Mouse (Mus musculus): ENCODE results near the gene Timp2. TPM values are rescaled to one million over a fixed set of nuclear protein-coding genes. Genes with fewer than 3 reads are reported as not detected.

Timp2 gene
- polyA plus RNA-seq, 1 experiment from 2014 or later, result 6.1 TPM

GRCm38 (mm10) chr11:118364021-118364420 lies 8.5 kb upstream of the Timp2 start:
- 63% methylated on average over 4 of the region's 4 CpGs for whole genome bisulfite sequencing (ENCODE audit: insufficient replicate concordance)
- H3K27ac ChIP-seq (ENCODE audit: low read length), result no peak overlapping the region

GRCm38 (mm10) chr11:118362971-118363518 lies 7.5 kb upstream of the Timp2 start:
- no peaks in the 10 kb centered on the region; the same call in 1 of the 2 replicates for H3K4me1 ChIP-seq (ENCODE audit: control insufficient read depth, low read depth, low read length)
- no peak overlapping the region for H3K4me2 ChIP-seq (ENCODE audit: low read depth, low read length)
- no peak overlapping the region for H3K27ac ChIP-seq (ENCODE audit: low read length)
- no peaks in the 10 kb centered on the region for H3K27me3 ChIP-seq (ENCODE audit: control insufficient read depth, insufficient read depth, low read depth, low read length)
- H3K36me3 ChIP-seq (ENCODE audit: control insufficient read depth, insufficient read depth), result no peaks in the 10 kb centered on the region
- H3K9me3 ChIP-seq (replicated peaks; ENCODE audit: control insufficient read depth, low read length), result no peaks in the 10 kb centered on the region
- ATAC-seq (ENCODE audit: low read depth), result peak; percentile 43; the same call in 1 of the 2 replicates
- no peak overlapping the region; the same call in 1 of the 2 replicates for H3K9ac ChIP-seq (ENCODE audit: low read depth, low read length)
- no peak overlapping the region for H3K4me3 ChIP-seq (ENCODE audit: low read depth, low read length)
- WGBS (ENCODE audit: insufficient replicate concordance), result under 1% methylated on average over 8 of the region's 8 CpGs

More at GRCm38 (mm10) chr11:118364021-118364420, 8.5 kb upstream of the Timp2 start:
- no peak for ATAC-seq (ENCODE audit: low read depth)
- H3K4me3 ChIP-seq (ENCODE audit: low read depth, low read length), result no peak overlapping the region
- H3K27me3 ChIP-seq (ENCODE audit: control insufficient read depth, insufficient read depth, low read depth, low read length), result no peaks in the 10 kb centered on the region
- no peak overlapping the region for H3K9ac ChIP-seq (ENCODE audit: low read depth, low read length)
- H3K36me3 ChIP-seq (ENCODE audit: control insufficient read depth, insufficient read depth), result no peaks in the 10 kb centered on the region
- H3K4me1 ChIP-seq (ENCODE audit: control insufficient read depth, low read depth, low read length), result no peaks in the 10 kb centered on the region; the same call in 1 of the 2 replicates
- no peaks in the 10 kb centered on the region for H3K9me3 ChIP-seq (replicated peaks; ENCODE audit: control insufficient read depth, low read length)
- no peak overlapping the region for H3K4me2 ChIP-seq (ENCODE audit: low read depth, low read length)

GRCm38 (mm10) chr11:118362501-118362900 lies 7.0 kb upstream of the Timp2 start:
- no peaks in the 10 kb centered on the region for H3K27me3 ChIP-seq (ENCODE audit: control insufficient read depth, insufficient read depth, low read depth, low read length)
- H3K4me2 ChIP-seq (ENCODE audit: low read depth, low read length), result no peak overlapping the region
- no peak overlapping the region for H3K9ac ChIP-seq (ENCODE audit: low read depth, low read length)
- H3K9me3 ChIP-seq (replicated peaks; ENCODE audit: control insufficient read depth, low read length), result no peaks in the 10 kb centered on the region
- no peak for ATAC-seq (ENCODE audit: low read depth)
- H3K36me3 ChIP-seq (ENCODE audit: control insufficient read depth, insufficient read depth), result no peaks in the 10 kb centered on the region
- H3K4me3 ChIP-seq (ENCODE audit: low read depth, low read length), result no peak overlapping the region
- WGBS (ENCODE audit: insufficient replicate concordance), result 53% methylated on average over 1 of the region's 1 CpGs
- no peak overlapping the region for H3K27ac ChIP-seq (ENCODE audit: low read length)
- no peaks in the 10 kb centered on the region; the same call in 1 of the 2 replicates for H3K4me1 ChIP-seq (ENCODE audit: control insufficient read depth, low read depth, low read length)

GRCm38 (mm10) chr11:118360907-118361341 lies 5.4 kb upstream of the Timp2 start:
- ATAC-seq (ENCODE audit: low read depth), result no peak
- H3K9ac ChIP-seq (ENCODE audit: low read depth, low read length), result no peak overlapping the region
- H3K4me1 ChIP-seq (ENCODE audit: control insufficient read depth, low read depth, low read length), result no peaks in the 10 kb centered on the region; the same call in 1 of the 2 replicates
- no peaks in the 10 kb centered on the region for H3K36me3 ChIP-seq (ENCODE audit: control insufficient read depth, insufficient read depth)
- 39% methylated on average over 10 of the region's 10 CpGs for WGBS (ENCODE audit: insufficient replicate concordance)
- H3K27ac ChIP-seq (ENCODE audit: low read length), result no peak overlapping the region
- no peak overlapping the region for H3K4me2 ChIP-seq (ENCODE audit: low read depth, low read length)
- H3K4me3 ChIP-seq (ENCODE audit: low read depth, low read length), result no peak overlapping the region
- peaks cover 3% of the 10 kb centered on the region; the same call in 1 of the 2 replicates for H3K27me3 ChIP-seq (ENCODE audit: control insufficient read depth, insufficient read depth, low read depth, low read length)
- no peaks in the 10 kb centered on the region for H3K9me3 ChIP-seq (replicated peaks; ENCODE audit: control insufficient read depth, low read length)

DNA sequence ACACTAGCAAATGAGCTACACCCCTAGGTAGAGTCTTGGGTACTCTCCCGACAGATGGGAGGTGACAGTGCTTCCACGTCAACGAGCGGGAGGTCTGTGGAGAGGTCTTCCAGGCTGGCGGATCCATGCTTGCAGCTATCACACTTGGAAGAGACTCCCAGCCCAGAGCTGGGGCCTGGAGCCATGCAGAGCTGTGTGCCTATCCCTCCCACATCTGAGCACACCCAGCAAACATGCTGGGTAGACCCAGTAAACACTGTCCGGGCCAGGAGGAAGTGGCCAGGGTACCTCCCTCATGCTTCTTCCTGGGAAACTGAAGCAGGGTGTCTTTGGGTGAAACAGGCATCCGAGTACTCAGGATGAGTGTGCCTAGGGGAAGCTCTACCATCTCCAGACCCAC lies 5.0 kb upstream of the Timp2 start:
- WGBS (ENCODE audit: insufficient replicate concordance), result 64% methylated on average over 7 of the region's 7 CpGs
- Histone ChIP-seq H3K9me3 (replicated peaks; ENCODE audit: control insufficient read depth, low read length) (no peaks in the 10 kb centered on the region), H3K27ac (ENCODE audit: low read length) (no peak overlapping the region), H3K4me1 (ENCODE audit: control insufficient read depth, low read depth, low read length) (no peaks in the 10 kb centered on the region; the same call in none of the 2 replicates), H3K4me2 (ENCODE audit: low read depth, low read length) (no peak overlapping the region), H3K27me3 (ENCODE audit: control insufficient read depth, insufficient read depth, low read depth, low read length) (peaks cover 7% of the 10 kb centered on the region), H3K36me3 (ENCODE audit: control insufficient read depth, insufficient read depth) (no peaks in the 10 kb centered on the region), H3K9ac (ENCODE audit: low read depth, low read length) (no peak overlapping the region), H3K4me3 (ENCODE audit: low read depth, low read length) (no peak overlapping the region)
- ATAC-seq (ENCODE audit: low read depth), result no peak

DNA sequence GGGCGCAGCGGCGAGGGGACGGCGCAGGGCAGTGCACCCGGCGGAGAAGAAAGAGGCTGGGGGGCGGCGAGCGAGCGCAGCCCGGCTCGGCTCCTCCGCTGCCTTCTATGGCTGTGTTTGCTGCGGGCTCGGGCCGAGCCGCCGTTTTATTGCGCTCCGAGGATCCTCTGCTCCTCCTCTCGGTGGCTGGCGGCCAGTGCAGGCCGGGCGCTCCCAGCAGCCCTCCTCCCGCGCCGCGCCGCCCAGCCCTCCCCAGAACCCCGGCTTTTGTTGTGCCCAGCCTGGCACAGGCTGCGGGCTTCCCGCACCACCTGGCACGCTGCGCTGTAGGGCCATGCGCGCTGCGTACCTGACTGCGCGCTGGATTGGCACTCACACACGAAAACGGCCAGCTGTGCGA lies 335 bp downstream of the Timp2 start:
- ATAC-seq (ENCODE audit: low read depth), result peak; percentile 62; the same call in 1 of the 2 replicates
- Histone ChIP-seq H3K4me1 (ENCODE audit: control insufficient read depth, low read depth, low read length) (no peaks in the 10 kb centered on the region; the same call in none of the 2 replicates), H3K9ac (ENCODE audit: low read depth, low read length) (peak overlapping the region; percentile 45; the same call in 1 of the 2 replicates)

DNA sequence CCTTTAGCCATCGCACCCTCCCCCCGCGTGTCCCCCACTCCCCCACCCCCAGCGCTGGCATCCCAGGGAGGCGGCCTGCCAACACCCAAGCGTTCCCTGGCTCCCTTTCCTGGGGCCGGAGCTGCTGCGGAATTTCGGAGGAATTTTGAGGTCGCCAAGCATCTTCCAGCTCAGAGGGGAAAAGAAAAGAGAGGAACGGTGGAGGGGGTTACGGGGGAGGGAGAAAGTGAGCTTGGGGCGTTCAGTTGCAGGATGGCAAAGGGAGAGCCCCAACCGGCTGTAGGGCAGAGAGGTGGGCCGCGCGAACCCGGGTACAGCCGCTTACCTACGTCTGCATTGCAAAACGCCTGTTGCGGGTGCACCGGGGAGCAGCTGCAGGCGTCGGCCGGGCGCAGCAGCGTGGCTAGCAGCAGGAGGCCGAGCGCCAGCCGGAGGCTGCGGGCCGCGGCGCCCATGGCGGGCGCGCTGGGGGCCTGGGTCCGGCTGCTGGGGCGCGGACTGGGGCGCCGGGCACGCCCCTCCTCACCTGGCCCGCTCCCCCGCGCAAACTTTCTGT lies 826 bp downstream of the Timp2 start:
- 1% methylated on average over 44 of the region's 47 CpGs for WGBS (ENCODE audit: insufficient replicate concordance)
- no peaks in the 10 kb centered on the region for H3K9me3 ChIP-seq (replicated peaks; ENCODE audit: control insufficient read depth, low read length)
- no peaks in the 10 kb centered on the region for H3K36me3 ChIP-seq (ENCODE audit: control insufficient read depth, insufficient read depth)
- no peak overlapping the region for H3K27ac ChIP-seq (ENCODE audit: low read length)
- H3K4me2 ChIP-seq (ENCODE audit: low read depth, low read length), result peak overlapping the region; percentile 71
- H3K9ac ChIP-seq (ENCODE audit: low read depth, low read length), result peak overlapping the region; percentile 45; the same call in 1 of the 2 replicates
- H3K27me3 ChIP-seq (ENCODE audit: control insufficient read depth, insufficient read depth, low read depth, low read length), result peaks cover 30% of the 10 kb centered on the region
- ATAC-seq (ENCODE audit: low read depth), result 0 out of 2 replicates have a peak, but pooled peaks have one; percentile 7
- H3K4me1 ChIP-seq (ENCODE audit: control insufficient read depth, low read depth, low read length), result no peaks in the 10 kb centered on the region; the same call in none of the 2 replicates
- peak overlapping the region; percentile 59 for H3K4me3 ChIP-seq (ENCODE audit: low read depth, low read length)

More for the DNA sequence above, 335 bp downstream of the Timp2 start:
- Histone ChIP-seq H3K4me2 (ENCODE audit: low read depth, low read length) (peak overlapping the region; percentile 71), H3K36me3 (ENCODE audit: control insufficient read depth, insufficient read depth) (no peaks in the 10 kb centered on the region), H3K9me3 (replicated peaks; ENCODE audit: control insufficient read depth, low read length) (no peaks in the 10 kb centered on the region), H3K27ac (ENCODE audit: low read length) (no peak overlapping the region), H3K27me3 (ENCODE audit: control insufficient read depth, insufficient read depth, low read depth, low read length) (peaks cover 30% of the 10 kb centered on the region), H3K4me3 (ENCODE audit: low read depth, low read length) (peak overlapping the region; percentile 59)
- under 1% methylated on average over 36 of the region's 43 CpGs for WGBS (ENCODE audit: insufficient replicate concordance)

DNA sequence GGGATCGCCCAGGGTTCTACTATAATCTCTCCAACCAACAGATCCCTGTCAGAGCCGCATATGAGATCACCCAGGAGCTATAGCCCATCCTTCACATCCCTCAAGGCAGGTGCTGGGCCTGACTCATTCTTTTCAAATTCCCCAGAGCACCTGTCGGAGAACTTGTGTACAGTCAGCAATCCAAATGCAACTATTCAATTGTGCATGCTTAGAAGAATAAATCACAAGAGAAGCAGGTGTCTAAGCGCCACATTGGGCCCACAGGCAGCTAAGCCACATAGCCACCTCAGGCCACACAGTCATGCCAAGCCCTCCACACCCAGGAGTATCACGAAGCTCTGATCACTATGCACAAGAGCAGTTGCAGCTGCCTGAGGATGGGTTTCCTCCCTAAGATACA lies 6.0 kb downstream of the Timp2 start:
- Histone ChIP-seq H3K4me1 (ENCODE audit: control insufficient read depth, low read depth, low read length) (peaks cover 6% of the 10 kb centered on the region), H3K36me3 (ENCODE audit: control insufficient read depth, insufficient read depth) (no peaks in the 10 kb centered on the region), H3K9ac (ENCODE audit: low read depth, low read length) (no peak overlapping the region), H3K4me3 (ENCODE audit: low read depth, low read length) (no peak overlapping the region), H3K4me2 (ENCODE audit: low read depth, low read length) (no peak overlapping the region), H3K27ac (ENCODE audit: low read length) (no peak overlapping the region), H3K27me3 (ENCODE audit: control insufficient read depth, insufficient read depth, low read depth, low read length) (peaks cover 14% of the 10 kb centered on the region), H3K9me3 (replicated peaks; ENCODE audit: control insufficient read depth, low read length) (no peaks in the 10 kb centered on the region)
- WGBS (ENCODE audit: insufficient replicate concordance), result 57% methylated on average over 5 of the region's 5 CpGs
- no peak for ATAC-seq (ENCODE audit: low read depth)

GRCm38 (mm10) chr11:118348877-118349276 lies 6.7 kb downstream of the Timp2 start:
- H3K27me3 ChIP-seq (ENCODE audit: control insufficient read depth, insufficient read depth, low read depth, low read length), result peaks cover 7% of the 10 kb centered on the region
- no peaks in the 10 kb centered on the region for H3K36me3 ChIP-seq (ENCODE audit: control insufficient read depth, insufficient read depth)
- H3K4me2 ChIP-seq (ENCODE audit: low read depth, low read length), result no peak overlapping the region
- peaks cover 6% of the 10 kb centered on the region for H3K4me1 ChIP-seq (ENCODE audit: control insufficient read depth, low read depth, low read length)
- no peak overlapping the region for H3K4me3 ChIP-seq (ENCODE audit: low read depth, low read length)
- no peaks in the 10 kb centered on the region for H3K9me3 ChIP-seq (replicated peaks; ENCODE audit: control insufficient read depth, low read length)
- no peak overlapping the region for H3K27ac ChIP-seq (ENCODE audit: low read length)
- 22% methylated on average over 5 of the region's 5 CpGs for WGBS (ENCODE audit: insufficient replicate concordance)
- no peak overlapping the region for H3K9ac ChIP-seq (ENCODE audit: low read depth, low read length)
- ATAC-seq (ENCODE audit: low read depth), result peak; percentile 45
